Mouse (Mus musculus) MEL (cell line): ENCODE data around the gene Gtf2i. TPM values are rescaled to one million over a fixed set of nuclear protein-coding genes. Genes with fewer than 3 reads are reported as not detected.
"Not testable (repeated sequence)": the region's sequence is repeated elsewhere in the genome, so short reads cannot be mapped to it uniquely, and the experiment has no call there.

ENCODE experiments used
- DNase-seq: peaks from one replicate; pipeline ENCODE4 v3.0.0; 2011; ENCODE audit warnings: low read depth, low spot score
- H3K27ac ChIP-seq: 2 replicates; pipeline ENCODE4 v1.5.1; 2012; ENCODE audit warnings: low read depth, mild to moderate bottlenecking, control low read depth, low read length, moderate library complexity; ENCODE audit not compliant: control insufficient read depth
- H3K27me3 ChIP-seq, 2 experiments: fragments of 150-350 bp in 1 of 2; sonication (generic) in 1 of 2; 2 replicates each; pipeline ENCODE4 v1.6.1; 2012; ENCODE audit warnings: low read length in 2 of 2, mild to moderate bottlenecking in 2 of 2, improper control_type of control experiment in 1 of 2, moderate library complexity in 1 of 2; ENCODE audit not compliant: insufficient read depth in 2 of 2, control insufficient read depth in 1 of 2
- H3K36me3 ChIP-seq, 2 experiments: 2 replicates each; pipeline ENCODE4 v1.6.1; 2012 to 2014; ENCODE audit warnings: low read length in 2 of 2, improper control_type of control experiment in 1 of 2, inconsistent platforms in 1 of 2, mild to moderate bottlenecking in 1 of 2; ENCODE audit not compliant: insufficient read depth in 2 of 2, control insufficient read depth in 1 of 2
- H3K4me1 ChIP-seq, 2 experiments: fragments of 150-350 bp in 1 of 2; sonication (generic) in 1 of 2; 2 replicates each; pipeline ENCODE4 v1.6.1; 2012; ENCODE audit warnings: low read length in 2 of 2, improper control_type of control experiment in 1 of 2, mild to moderate bottlenecking in 1 of 2; ENCODE audit not compliant: insufficient read depth in 2 of 2, control insufficient read depth in 1 of 2
- H3K4me3 ChIP-seq, 2 experiments: fragments of 150-350 bp in 1 of 2; sonication (generic) in 1 of 2; 2 replicates each; pipeline ENCODE4 v1.5.1; 2012; ENCODE audit warnings: low read depth in 2 of 2, low read length in 2 of 2, mild to moderate bottlenecking in 2 of 2, moderate library complexity in 2 of 2, control low read depth in 1 of 2, improper control_type of control experiment in 1 of 2; ENCODE audit not compliant: control insufficient read depth in 1 of 2, insufficient read depth in 1 of 2
- H3K79me2 ChIP-seq: 2 replicates; pipeline ENCODE4 v1.6.1; 2012; ENCODE audit warnings: mild to moderate bottlenecking, low read length, moderate library complexity; ENCODE audit not compliant: control insufficient read depth, poor library complexity, insufficient read depth
- H3K9ac ChIP-seq: 2 replicates; pipeline ENCODE4 v1.6.1; 2012; ENCODE audit warnings: low read depth, mild to moderate bottlenecking, control low read depth, low read length, moderate library complexity; ENCODE audit not compliant: control insufficient read depth, poor library complexity, severe bottlenecking
- H3K9me3 ChIP-seq: fragments of 150-350 bp; sonication (generic); replicated peaks from 2 replicates; pipeline ENCODE4 v1.6.1; 2012; ENCODE audit warnings: mild to moderate bottlenecking, low read length, improper control_type of control experiment, moderate library complexity; ENCODE audit not compliant: insufficient read depth
- CHD2 ChIP-seq: IDR thresholded peaks from 2 replicates; pipeline ENCODE4 v1.6.1; 2011; ENCODE audit warnings: low read length, improper control_type of control experiment
- CTCF ChIP-seq, 3 experiments: IDR thresholded peaks in 2 of 3; conservative IDR thresholded peaks in 1 of 3; 2 replicates each; pipeline ENCODE4 v1.5.1; 2011 to 2012; ENCODE audit warnings: low read length in 3 of 3, low read depth in 2 of 3, mild to moderate bottlenecking in 2 of 3, improper control_type of control experiment in 1 of 3, inconsistent platforms in 1 of 3, mixed read lengths in 1 of 3, moderate library complexity in 1 of 3; ENCODE audit not compliant: control insufficient read depth in 1 of 3, insufficient read depth in 1 of 3, poor library complexity in 1 of 3, severe bottlenecking in 1 of 3
- ELF1 ChIP-seq: IDR thresholded peaks from 2 replicates; pipeline ENCODE4 v1.6.1; 2014; ENCODE audit warnings: low read depth, mild to moderate bottlenecking, inconsistent platforms, low read length, improper control_type of control experiment, moderate library complexity
- EP300 ChIP-seq, 2 experiments: IDR thresholded peaks; 2 replicates each; pipeline ENCODE4 v1.6.1; 2011; ENCODE audit warnings: improper control_type of control experiment in 2 of 2, low read length in 2 of 2, low read depth in 1 of 2, mild to moderate bottlenecking in 1 of 2
- ETS1 ChIP-seq: IDR thresholded peaks from 2 replicates; pipeline ENCODE4 v1.6.1; 2012; ENCODE audit warnings: low read depth, mild to moderate bottlenecking, inconsistent platforms, low read length, improper control_type of control experiment, moderate library complexity
- GABPA ChIP-seq: IDR thresholded peaks from 2 replicates; pipeline ENCODE4 v1.6.1; 2012; ENCODE audit warnings: low read depth, mild to moderate bottlenecking, inconsistent platforms, low read length, improper control_type of control experiment, moderate library complexity
- GATA1 ChIP-seq: IDR thresholded peaks from 2 replicates; pipeline ENCODE4 v1.6.1; 2011; ENCODE audit warnings: low read depth, low read length, improper control_type of control experiment
- JUND ChIP-seq: IDR thresholded peaks from 2 replicates; pipeline ENCODE4 v1.6.1; 2011; ENCODE audit warnings: low read depth, mild to moderate bottlenecking, improper control_type of control experiment, low read length
- KAT2A ChIP-seq: conservative IDR thresholded peaks from 2 replicates; pipeline ENCODE4 v1.6.1; 2012; ENCODE audit warnings: low read depth, low read length, improper control_type of control experiment, inconsistent platforms
- MAFK ChIP-seq: IDR thresholded peaks from 2 replicates; pipeline ENCODE4 v1.6.1; 2011; ENCODE audit warnings: low read depth, mild to moderate bottlenecking, low read length, improper control_type of control experiment, borderline replicate concordance
- MAZ ChIP-seq: IDR thresholded peaks from 2 replicates; pipeline ENCODE4 v1.6.1; 2012; ENCODE audit warnings: low read depth, mild to moderate bottlenecking, inconsistent platforms, low read length, improper control_type of control experiment
- MEF2A ChIP-seq: IDR thresholded peaks from 2 replicates; pipeline ENCODE4 v1.6.1; 2014; ENCODE audit warnings: low read depth, mild to moderate bottlenecking, inconsistent platforms, low read length, improper control_type of control experiment; ENCODE audit not compliant: poor library complexity, insufficient replicate concordance, severe bottlenecking; ENCODE audit errors: extremely low read depth
- MXI1 ChIP-seq: IDR thresholded peaks from 2 replicates; pipeline ENCODE4 v1.6.1; 2011; ENCODE audit warnings: mild to moderate bottlenecking, low read depth, low read length, improper control_type of control experiment
- MYB ChIP-seq: IDR thresholded peaks from 2 replicates; pipeline ENCODE4 v1.6.1; 2011; ENCODE audit warnings: mild to moderate bottlenecking, low read depth, low read length, improper control_type of control experiment
- MYC ChIP-seq: IDR thresholded peaks from 2 replicates; pipeline ENCODE4 v1.6.1; 2011; ENCODE audit warnings: low read depth, mild to moderate bottlenecking, low read length, improper control_type of control experiment, moderate library complexity
- NRF1 ChIP-seq: IDR thresholded peaks from 2 replicates; pipeline ENCODE4 v1.6.1; 2014; ENCODE audit warnings: low read depth, mild to moderate bottlenecking, inconsistent platforms, low read length, improper control_type of control experiment, moderate library complexity; ENCODE audit not compliant: poor library complexity, insufficient read depth, severe bottlenecking
- POLR2A ChIP-seq, 2 experiments: IDR thresholded peaks; 2 replicates each; pipeline ENCODE4 v1.6.1; 2011 to 2012; ENCODE audit warnings: low read length in 2 of 2, mild to moderate bottlenecking in 2 of 2, control low read depth in 1 of 2, improper control_type of control experiment in 1 of 2, low read depth in 1 of 2, moderate library complexity in 1 of 2; ENCODE audit not compliant: control insufficient read depth in 1 of 2, insufficient read depth in 1 of 2, poor library complexity in 1 of 2
- POLR2AphosphoS2 ChIP-seq: IDR thresholded peaks from 2 replicates; pipeline ENCODE4 v1.6.1; 2011; ENCODE audit warnings: low read length, improper control_type of control experiment
- POLR2AphosphoS5 ChIP-seq: IDR thresholded peaks from 2 replicates; pipeline ENCODE4 v1.6.1; 2012; ENCODE audit warnings: low read depth, borderline replicate concordance, mild to moderate bottlenecking, inconsistent platforms, low read length, moderate library complexity, mixed read lengths
- RAD21 ChIP-seq: IDR thresholded peaks from 2 replicates; pipeline ENCODE4 v1.6.1; 2011; ENCODE audit warnings: mild to moderate bottlenecking, low read depth, low read length, improper control_type of control experiment
- RCOR1 ChIP-seq: IDR thresholded peaks from 2 replicates; pipeline ENCODE4 v1.6.1; 2012; ENCODE audit warnings: low read depth, mild to moderate bottlenecking, inconsistent platforms, low read length, improper control_type of control experiment
- SMC3 ChIP-seq: IDR thresholded peaks from 2 replicates; pipeline ENCODE4 v1.6.1; 2011; ENCODE audit warnings: low read depth, low read length, improper control_type of control experiment
- TAL1 ChIP-seq: IDR thresholded peaks from 2 replicates; pipeline ENCODE4 v1.6.1; 2012; ENCODE audit warnings: mild to moderate bottlenecking, inconsistent platforms, low read length, moderate library complexity, mixed read lengths
- TBP ChIP-seq: IDR thresholded peaks from 2 replicates; pipeline ENCODE4 v1.8.0; 2011; ENCODE audit warnings: low read depth, low read length, improper control_type of control experiment
- UBTF ChIP-seq: IDR thresholded peaks from 2 replicates; pipeline ENCODE4 v1.6.1; 2012; ENCODE audit warnings: low read depth, mild to moderate bottlenecking, inconsistent platforms, low read length, improper control_type of control experiment, moderate library complexity, borderline replicate concordance; ENCODE audit not compliant: insufficient read depth
- USF2 ChIP-seq, 2 experiments: IDR thresholded peaks; 2 replicates each; pipeline ENCODE4 v1.6.1; 2011 to 2012; ENCODE audit warnings: improper control_type of control experiment in 2 of 2, low read length in 2 of 2, borderline replicate concordance in 1 of 2, inconsistent platforms in 1 of 2, low read depth in 1 of 2, mild to moderate bottlenecking in 1 of 2; ENCODE audit not compliant: insufficient read depth in 1 of 2
- ZC3H11A ChIP-seq: IDR thresholded peaks from 2 replicates; pipeline ENCODE4 v1.6.1; 2012; ENCODE audit warnings: low read depth, mild to moderate bottlenecking, inconsistent platforms, low read length, improper control_type of control experiment
- ZKSCAN1 ChIP-seq: IDR thresholded peaks from 2 replicates; pipeline ENCODE4 v1.6.1; 2012; ENCODE audit warnings: low read depth, mild to moderate bottlenecking, inconsistent platforms, low read length, improper control_type of control experiment, moderate library complexity
- ZMIZ1 ChIP-seq: IDR thresholded peaks from 2 replicates; pipeline ENCODE4 v1.6.1; 2012; ENCODE audit warnings: low read depth, mild to moderate bottlenecking, inconsistent platforms, low read length, improper control_type of control experiment, moderate library complexity
- ZNF384 ChIP-seq: IDR thresholded peaks from 2 replicates; pipeline ENCODE4 v1.6.1; 2012; ENCODE audit warnings: low read depth, mild to moderate bottlenecking, inconsistent platforms, low read length, improper control_type of control experiment
- polyA plus RNA-seq, 2 experiments: library from polyadenylated mRNA; stranded (reverse) in 1 of 2; unstranded in 1 of 2; fragments of >175 nt in 1 of 2; fragments of >200 nt in 1 of 2; gene quantifications; 2 replicates each; pipeline versions ENCODE4 v1.2.1 to v1.2.4; 2012; ENCODE audit warnings: low replicate concordance in 2 of 2, low read depth in 1 of 2; ENCODE audit not compliant: insufficient read length in 2 of 2, insufficient read depth in 1 of 2, missing spikeins in 1 of 2
- total RNA-seq: library from RNA; depleted of rRNA; stranded (reverse); fragments of 300-350 nt; gene quantifications from 2 replicates; pipeline ENCODE4 v1.2.3, GENCODE M21; 2012

Gtf2i gene
- total and polyA plus RNA-seq, 3 experiments, result 46.7 to 151 (median 128) TPM

GRCm38 (mm10) chr5:134343530-134343929 is 29.0 kb upstream of the Gtf2i start:
- H3K79me2 ChIP-seq, H3K27ac ChIP-seq, H3K4me3 ChIP-seq, H3K9ac ChIP-seq, H3K4me1 ChIP-seq, H3K36me3 ChIP-seq, H3K27me3 ChIP-seq, H3K9me3 ChIP-seq, DNase-seq: not testable (repeated sequence)
- TF ChIP-seq ZNF384, result peak; percentile 83

GRCm38 (mm10) chr5:134342503-134343205 is 28.1 kb upstream of the Gtf2i start:
- Histone ChIP-seq H3K9me3 (no peaks in the 10 kb centered on the region), H3K4me3 (peak overlapping the region; percentile 47 to 72), H3K27me3 (no peaks in the 10 kb centered on the region), H3K4me1 (peaks cover 0 to 6% of the 10 kb centered on the region in 2 experiments; a peak in 2 of 4 replicates), H3K36me3 (no peaks in the 10 kb centered on the region), H3K79me2 (no peaks in the 10 kb centered on the region), H3K9ac (peak overlapping the region; percentile 23), H3K27ac (peak overlapping the region; percentile 40)
- peak; percentile 81 for DNase-seq
- peak; percentile 31; the same call in 1 of the 2 replicates for TF ChIP-seq SMC3
- no peak for TF ChIP-seq CHD2
- TF ChIP-seq ZMIZ1, result no peak
- TF ChIP-seq MYB, result no peak
- no peak for TF ChIP-seq JUND
- no peak for TF ChIP-seq RCOR1
- 0 out of 2 replicates have a peak, but pooled peaks have one; percentile 34 for TF ChIP-seq MAZ
- TF ChIP-seq MEF2A, result no peak
- TF ChIP-seq GATA1, result no peak
- TF ChIP-seq TBP, result peak; percentile 98
- TF ChIP-seq KAT2A, result no peak
- TF ChIP-seq ETS1, result no peak
- TF ChIP-seq NRF1, result no peak
- TF ChIP-seq ZNF384, result no peak
- TF ChIP-seq POLR2AphosphoS2, result no peak
- peak; percentile 12; the same call in 1 of the 2 replicates for TF ChIP-seq ELF1
- TF ChIP-seq GABPA, result no peak
- no peak for TF ChIP-seq ZC3H11A
- TF ChIP-seq UBTF, result no peak
- TF ChIP-seq TAL1, result no peak
- peak in 2 of 3 experiments; percentile 24 to 33; a peak in 3 of 6 replicates for TF ChIP-seq CTCF (IDR thresholded peaks at IDR 0.05 in 2 of 3, conservative IDR thresholded peaks at IDR 0.05 in 1 of 3; ENCODE audit: control insufficient read depth in 1 of 3, insufficient read depth in 1 of 3, low read depth in 2 of 3, low read length in 3 of 3, poor library complexity in 1 of 3, severe bottlenecking in 1 of 3)
- TF ChIP-seq MAFK, result no peak
- TF ChIP-seq RAD21, result no peak
- TF ChIP-seq EP300 (IDR thresholded peaks at IDR 0.05; ENCODE audit: low read depth in 1 of 2, low read length in 2 of 2), result 0 out of 4 replicates have a peak, but pooled peaks of 1 of the 2 experiments have one; percentile 18
- 0 out of 4 replicates have a peak, but pooled peaks of 1 of the 2 experiments have one; percentile 28 for TF ChIP-seq POLR2A (IDR thresholded peaks at IDR 0.05; ENCODE audit: control insufficient read depth in 1 of 2, insufficient read depth in 1 of 2, low read depth in 1 of 2, low read length in 2 of 2, poor library complexity in 1 of 2)
- no peak for TF ChIP-seq POLR2AphosphoS5
- TF ChIP-seq MXI1, result peak; percentile 75
- no peak for TF ChIP-seq USF2 (IDR thresholded peaks at IDR 0.05; ENCODE audit: borderline replicate concordance in 1 of 2, insufficient read depth in 1 of 2, low read depth in 1 of 2, low read length in 2 of 2)
- no peak for TF ChIP-seq MYC
- no peak for TF ChIP-seq ZKSCAN1
